Mouse (Mus musculus) brain, embryonic 14.5 days (tissue): ENCODE results near the gene 4930518I15Rik. TPM values are rescaled to one million over a fixed set of nuclear protein-coding genes. Genes with fewer than 3 reads are reported as not detected.
"Not testable (repeated sequence)": the region's sequence is repeated elsewhere in the genome, so short reads cannot be mapped to it uniquely, and the experiment has no call there.

Source experiments
- DNase-seq: peaks from one replicate; pipeline ENCODE4 v3.0.0-alpha.2; 2011; ENCODE audit warnings: low read depth
- CTCF ChIP-seq: fragments of 200-500 bp; IDR thresholded peaks from 2 replicates; pipeline ENCODE4 v1.5.1; 2012; ENCODE audit warnings: inconsistent platforms, mild to moderate bottlenecking, moderate library complexity, borderline replicate concordance; ENCODE audit not compliant: insufficient read depth, insufficient read length; ENCODE audit errors: extremely low read depth
- POLR2A ChIP-seq: fragments of 200-500 bp; IDR thresholded peaks from 2 replicates; pipeline ENCODE4 v1.6.1; 2012; ENCODE audit warnings: mild to moderate bottlenecking, inconsistent platforms, borderline replicate concordance; ENCODE audit not compliant: poor library complexity, insufficient read depth, insufficient read length, severe bottlenecking; ENCODE audit errors: extremely low read depth
- polyA plus RNA-seq: library from polyadenylated mRNA; depleted of rRNA; stranded (reverse); fragments of >200 nt; gene quantifications from 2 replicates; pipeline ENCODE4 v1.2.3, GENCODE M21; 2012; rRNA removed

The 4930518I15Rik gene
- polyA plus RNA-seq, 1 experiment: 4.6 TPM

DNA sequence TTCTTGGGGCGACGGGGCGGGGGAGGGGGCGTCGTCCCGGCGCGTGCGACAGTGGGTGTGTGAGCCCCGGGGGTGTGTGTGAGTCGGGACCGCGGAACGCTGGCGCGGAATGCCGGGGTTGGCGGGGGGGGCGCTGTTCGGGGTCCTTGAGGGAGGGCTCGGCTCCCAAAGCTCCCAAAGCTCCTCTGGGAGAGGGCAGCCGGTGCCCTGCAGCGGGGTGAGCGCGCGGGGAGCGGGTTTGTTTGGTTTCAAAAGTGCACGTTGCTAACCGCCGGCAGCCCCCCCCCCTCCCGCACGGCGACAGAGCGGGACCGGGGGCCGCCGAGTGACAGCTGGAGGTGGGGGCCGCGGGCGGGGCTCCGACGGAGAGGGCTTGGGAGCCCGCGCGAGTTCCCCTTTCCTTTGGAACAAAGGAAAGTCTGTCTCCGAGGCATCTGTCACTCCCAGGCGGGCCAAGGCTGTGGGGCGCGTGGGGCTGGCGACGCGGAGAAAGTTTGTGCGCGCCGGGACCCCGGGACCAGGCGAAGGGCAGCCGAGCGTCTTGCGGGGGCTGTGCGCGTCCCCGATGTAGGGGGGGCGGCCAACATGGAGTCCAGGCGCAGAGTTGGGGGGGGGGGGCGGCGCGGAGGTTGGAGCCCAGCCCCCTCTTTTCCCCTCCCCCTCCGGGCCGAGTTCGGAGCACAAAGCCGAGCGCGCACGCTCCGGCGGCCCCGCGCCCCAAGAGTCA, 17.3 kb downstream of the 4930518I15Rik start:
- TF ChIP-seq POLR2A: no peak
- TF ChIP-seq CTCF: no peak
- peak; percentile 75 for DNase-seq

DNA sequence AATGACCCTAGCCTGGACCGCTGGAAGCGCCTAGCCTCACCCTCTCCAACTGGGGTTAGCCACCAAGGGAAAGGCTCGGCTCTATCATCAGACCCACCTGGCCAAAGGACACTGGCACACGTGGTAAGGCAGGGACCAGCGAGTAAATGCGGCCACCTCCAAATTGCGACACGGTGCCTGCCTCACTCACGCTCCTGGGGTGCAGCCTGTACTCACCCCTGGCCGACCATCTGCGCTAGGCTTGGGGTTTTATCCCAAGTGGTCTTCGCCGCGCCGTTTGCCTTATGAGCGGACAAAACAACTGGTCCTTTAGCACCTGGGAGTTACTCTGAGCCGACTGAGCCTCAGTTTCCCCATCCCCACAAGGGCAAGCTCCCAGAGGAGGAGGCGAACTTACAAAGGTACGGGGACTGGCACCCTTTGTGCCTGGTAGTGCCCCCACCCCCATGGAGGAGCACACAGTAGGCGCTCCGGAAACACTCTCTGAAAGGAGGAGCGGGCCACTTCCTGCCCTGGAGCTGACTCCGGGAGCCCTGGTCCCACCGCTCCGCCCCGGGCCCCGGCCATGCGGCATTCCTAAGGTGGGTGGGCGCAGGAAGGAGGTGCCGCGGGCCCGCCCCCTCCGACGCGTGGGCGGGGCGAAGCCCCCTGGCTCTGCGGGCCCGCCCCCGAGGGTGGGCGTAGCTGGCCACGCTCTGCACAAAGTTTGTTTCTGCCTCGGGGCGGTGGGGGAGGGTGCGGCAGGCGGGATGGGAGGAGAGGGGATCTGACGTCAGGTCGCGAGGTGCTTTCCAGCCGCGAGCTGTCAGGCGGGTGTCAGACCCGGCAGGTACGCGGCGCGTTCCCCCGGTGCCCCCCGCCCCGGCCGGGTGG, 18.2 kb downstream of the 4930518I15Rik start, which contains the start of gene Tgif2:
TSS of gene Tgif2 (plus strand) at position 689 of the 873 bp plus-strand sequence.
- peak; percentile 94 for DNase-seq
- TF ChIP-seq POLR2A (peak; percentile 33; the same call in 1 of the 2 replicates), CTCF (no peak)

DNA sequence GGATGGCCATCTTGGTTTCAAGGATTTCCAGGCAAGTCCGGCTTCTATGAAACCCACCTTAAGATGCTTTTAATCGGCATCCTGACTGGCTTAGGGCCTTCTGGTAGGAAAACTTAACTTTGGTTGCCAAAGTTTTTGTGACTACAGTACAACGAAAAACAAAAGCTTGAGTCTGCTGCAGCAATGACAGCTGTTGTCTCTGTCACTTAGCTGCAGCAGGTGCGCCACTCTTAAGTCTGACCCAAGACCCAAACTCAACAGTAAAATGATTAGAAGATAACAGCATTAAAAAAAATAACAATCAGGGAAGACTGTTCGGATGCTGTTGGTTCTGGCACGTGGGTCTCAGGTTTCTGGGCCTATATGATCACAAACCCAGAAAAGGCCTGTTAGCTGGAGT, 18.9 kb downstream of the 4930518I15Rik start:
- no peak for DNase-seq
- TF ChIP-seq CTCF (no peak), POLR2A (no peak)

DNA sequence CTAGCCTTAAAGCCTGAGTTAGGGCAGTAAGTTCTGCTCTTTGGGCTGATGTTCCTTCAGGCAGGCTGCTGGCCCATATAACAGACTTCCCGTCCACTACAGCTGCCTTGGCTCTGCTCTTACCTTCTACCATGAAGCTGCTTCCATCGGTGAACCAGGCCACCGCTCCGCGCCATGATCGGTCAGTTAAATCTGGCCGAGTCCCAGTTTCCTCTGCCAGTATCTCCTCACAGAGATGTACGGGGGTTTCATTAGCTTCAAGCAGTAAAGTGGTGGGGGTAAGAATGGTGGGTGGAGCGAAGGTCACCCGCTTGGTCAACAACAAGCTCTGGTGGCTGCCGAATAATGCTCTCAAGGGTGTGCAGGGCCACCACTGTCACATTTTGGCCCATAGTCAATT, 23.4 kb downstream of the 4930518I15Rik start:
- no peak for DNase-seq
- TF ChIP-seq CTCF (no peak), POLR2A (no peak)

DNA sequence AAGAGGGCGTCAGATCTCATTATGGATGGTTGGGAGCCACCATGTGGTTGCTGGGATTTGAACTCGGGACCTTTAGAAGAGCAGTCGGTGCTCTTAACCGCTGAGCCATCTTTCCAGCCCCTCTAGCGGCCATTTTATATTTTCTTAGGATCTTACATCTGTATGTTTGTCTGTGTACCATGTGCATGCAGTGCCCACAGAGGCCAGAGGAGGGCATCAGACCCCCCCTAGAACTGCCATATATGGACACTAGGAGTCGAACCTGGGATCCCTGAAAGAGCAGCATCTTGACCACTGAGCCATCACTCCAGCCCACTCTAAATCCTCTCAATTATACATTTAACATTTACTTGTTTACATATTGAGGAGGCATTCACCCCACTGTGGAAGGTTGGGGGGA, 32.6 kb downstream of the 4930518I15Rik start:
- DNase-seq: not testable (repeated sequence)

DNA sequence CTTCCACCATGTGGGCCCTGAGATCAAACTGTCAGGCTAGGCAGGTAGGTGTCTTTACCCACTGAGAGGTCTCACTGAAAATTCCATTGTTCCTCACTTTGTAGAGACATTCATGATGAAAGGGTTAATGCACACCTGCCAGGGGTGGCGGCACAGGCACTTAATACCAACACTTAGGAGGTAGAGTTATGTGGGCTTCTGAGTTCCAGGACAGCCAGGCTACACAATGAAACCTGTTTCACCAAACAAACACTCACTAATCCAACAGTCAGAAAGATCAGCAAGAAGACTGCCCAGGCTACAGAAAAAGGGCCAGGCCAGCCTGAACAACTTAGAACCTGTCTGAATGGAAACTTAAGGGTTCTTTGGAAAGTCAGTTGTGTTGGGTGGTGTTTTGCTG, 41.6 kb downstream of the 4930518I15Rik start:
- TF ChIP-seq CTCF: no peak
- no peak for TF ChIP-seq POLR2A
- no peak for DNase-seq

DNA sequence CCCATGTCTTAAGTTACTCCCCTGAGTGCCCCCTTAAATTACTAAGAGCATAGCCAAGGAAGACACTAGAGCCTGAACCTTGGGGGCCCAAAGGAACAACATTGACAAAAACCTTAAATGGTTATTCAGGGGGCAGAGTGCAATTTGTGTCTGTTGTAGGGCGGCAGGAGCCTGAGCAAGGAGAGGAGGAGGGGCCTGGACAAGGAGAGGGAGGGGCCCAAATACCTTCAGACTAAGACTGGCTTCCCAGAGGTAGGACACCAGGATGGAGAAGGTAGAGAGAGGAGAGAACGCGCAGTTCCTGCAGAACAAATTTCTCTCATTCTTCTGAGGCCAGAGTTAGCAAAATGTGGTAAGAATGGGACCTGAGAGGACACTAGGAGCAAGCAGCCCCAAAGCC, 42.3 kb downstream of the 4930518I15Rik start:
- no peak for DNase-seq
- no peak for TF ChIP-seq CTCF
- TF ChIP-seq POLR2A: no peak

DNA sequence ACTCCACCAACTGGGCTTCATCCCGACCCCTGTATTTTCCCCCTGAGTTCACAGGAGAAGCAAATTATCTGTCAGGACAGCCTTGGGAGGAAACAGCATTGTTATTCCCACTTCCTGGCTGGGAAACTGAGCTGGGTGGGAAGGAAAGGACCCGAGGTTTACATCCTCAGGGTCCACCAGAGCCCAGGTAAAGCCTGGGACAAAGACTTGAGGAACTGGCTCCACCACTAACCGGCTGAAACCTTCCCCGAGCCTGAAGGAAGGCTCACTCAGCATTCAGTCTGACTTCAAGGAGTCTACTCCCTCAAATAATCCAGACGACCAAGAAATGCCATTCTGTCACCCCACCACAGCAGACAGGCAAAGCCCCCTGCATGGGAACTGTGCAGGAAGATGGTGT, 42.9 kb downstream of the 4930518I15Rik start:
- no peak for DNase-seq
- no peak for TF ChIP-seq CTCF
- TF ChIP-seq POLR2A: no peak

DNA sequence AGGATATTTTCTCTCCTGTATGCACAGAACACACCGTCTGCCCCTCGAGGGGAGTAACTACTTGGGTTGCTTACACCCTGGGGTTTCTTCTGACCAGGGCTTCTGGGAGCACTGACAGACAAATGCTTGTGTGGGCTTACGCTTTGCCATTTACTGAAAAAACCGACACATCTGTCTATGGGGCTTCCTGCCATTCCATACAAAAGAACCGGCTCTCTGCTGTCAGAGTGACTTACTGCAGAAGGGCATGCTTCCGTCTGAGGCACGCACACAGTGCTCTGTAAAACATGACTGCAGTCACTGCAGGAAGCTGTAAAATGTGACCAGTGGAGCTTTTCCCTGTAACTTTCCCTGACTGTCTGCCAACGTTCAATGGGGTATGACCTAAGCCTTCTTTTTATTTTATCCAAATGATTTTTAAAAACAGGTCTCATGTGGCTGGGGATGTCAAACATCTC, 43.4 kb downstream of the 4930518I15Rik start:
- DNase-seq: peak; percentile 45
- TF ChIP-seq POLR2A (no peak), CTCF (no peak)

DNA sequence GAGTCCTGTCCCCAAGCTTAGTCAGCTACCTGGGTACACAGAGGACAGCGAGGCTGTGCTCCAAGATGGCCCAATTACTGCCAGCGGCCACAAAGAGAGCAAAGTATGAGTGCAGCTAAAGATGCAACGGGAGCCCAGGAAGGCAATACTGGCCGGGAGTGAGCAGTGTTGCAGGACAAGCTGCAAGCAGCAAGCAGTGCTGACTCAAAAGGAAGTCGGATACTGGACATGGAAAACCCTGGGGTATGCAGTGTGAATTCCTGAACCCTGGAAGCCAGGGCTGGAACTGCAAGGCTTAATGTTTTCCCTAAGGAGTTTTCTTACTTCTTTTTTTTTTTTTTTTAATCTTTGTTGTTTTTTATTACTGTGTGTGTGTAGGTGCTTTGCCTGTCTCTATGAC, 46.2 kb downstream of the 4930518I15Rik start:
- no peak for TF ChIP-seq CTCF
- no peak for TF ChIP-seq POLR2A
- no peak for DNase-seq

DNA sequence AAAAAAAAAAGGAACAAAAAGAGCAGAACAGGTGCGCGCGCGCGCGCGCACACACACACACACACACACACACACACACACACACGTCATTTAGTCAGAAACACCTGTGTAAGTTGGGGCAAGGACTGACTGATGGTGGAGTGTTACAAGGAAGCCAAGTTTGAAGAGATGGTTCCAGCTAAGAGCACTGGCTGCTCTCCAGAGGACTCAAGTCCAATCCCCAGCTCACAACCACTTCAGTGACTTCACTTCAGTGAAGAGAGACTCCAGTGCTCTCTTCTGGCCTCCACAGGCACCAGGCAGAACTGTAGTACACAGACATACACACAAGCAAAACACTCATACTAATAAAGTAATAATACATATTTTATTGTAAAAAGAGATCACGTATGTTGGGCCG, 47.0 kb downstream of the 4930518I15Rik start:
- no peak for DNase-seq
- TF ChIP-seq POLR2A (no peak), CTCF (no peak)

DNA sequence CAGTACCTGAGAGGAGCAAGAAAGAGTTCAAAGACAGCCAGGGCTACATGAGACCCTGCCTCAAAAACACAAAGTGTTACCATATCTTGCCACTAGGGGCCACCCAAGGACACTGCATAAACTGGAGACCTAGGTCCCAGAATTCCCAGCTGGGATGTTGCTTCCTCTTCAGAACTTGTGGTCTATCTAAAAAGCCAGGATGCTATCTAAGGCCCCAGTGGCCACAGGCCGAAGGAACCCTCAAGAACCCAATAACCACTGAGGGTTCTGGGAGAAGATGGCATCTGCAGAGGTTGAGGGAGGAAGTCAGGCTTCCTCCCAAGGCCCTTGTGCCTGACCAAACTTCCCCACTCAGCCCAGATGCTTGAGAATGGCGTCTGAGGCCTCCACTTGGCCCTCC, 48.2 kb downstream of the 4930518I15Rik start:
- peak; percentile 88 for DNase-seq
- peak; percentile 82; the same call in 1 of the 2 replicates for TF ChIP-seq CTCF
- TF ChIP-seq POLR2A: no peak

DNA sequence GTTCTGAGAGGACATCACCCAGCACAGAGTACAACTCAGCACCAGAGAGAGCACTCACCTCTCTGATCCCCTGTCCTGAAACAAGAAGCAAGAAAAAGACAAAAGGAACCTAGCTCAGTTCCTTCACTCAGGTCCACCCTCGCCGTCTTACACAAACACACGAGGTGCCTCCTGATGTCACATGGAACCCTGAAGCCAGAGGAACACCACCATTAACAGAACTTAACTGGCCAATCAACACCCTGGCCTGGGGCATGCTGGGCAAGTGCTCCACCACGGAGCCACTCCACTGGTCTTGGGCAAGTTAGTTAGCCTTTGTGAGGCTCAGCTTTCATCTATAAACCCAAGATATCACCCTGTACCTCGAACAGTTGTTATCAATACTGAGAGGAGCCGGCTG, 50.9 kb downstream of the 4930518I15Rik start:
- no peak for TF ChIP-seq CTCF
- TF ChIP-seq POLR2A: no peak

More for the DNA sequence above, 50.9 kb downstream of the 4930518I15Rik start:
- DNase-seq: no peak

Other genes with a start within 250 kb of the 4930518I15Rik start
- gene Dlgap4, start 244.2 kb downstream of the 4930518I15Rik start, polyA plus RNA-seq: 344 and 397 TPM in 2 replicates
- 22.2 and 40.0 TPM in 2 replicates for gene Myl9, start 82.5 kb downstream of the 4930518I15Rik start, polyA plus RNA-seq
- gene Tgif2, start 17.9 kb downstream of the 4930518I15Rik start, polyA plus RNA-seq: 32.5 and 43.0 TPM in 2 replicates
- gene Rab5if, start 5.2 kb upstream of the 4930518I15Rik start, polyA plus RNA-seq: 118 and 143 TPM in 2 replicates
- gene Sla2, start 29.2 kb upstream of the 4930518I15Rik start, polyA plus RNA-seq: 0.03 and 0.06 TPM in 2 replicates
- gene Ndrg3, start 134.1 kb upstream of the 4930518I15Rik start, polyA plus RNA-seq: 123 and 144 TPM in 2 replicates
- 12.6 and 17.3 TPM in 2 replicates for gene Dsn1, start 149.2 kb upstream of the 4930518I15Rik start, polyA plus RNA-seq
- gene Soga1, start 221.3 kb upstream of the 4930518I15Rik start, polyA plus RNA-seq: 21.3 and 40.2 TPM in 2 replicates
- gene Tldc2, start 229.1 kb upstream of the 4930518I15Rik start, polyA plus RNA-seq: not detected in 2 replicates